Mouse (Mus musculus) layer of hippocampus, adult 9-10 months (tissue): ENCODE data around the gene Olfr809.

Experiments used
- DNase-seq: peaks from one replicate; pipeline ENCODE4 v3.0.0; 2022; ENCODE audit warnings: low spot score

Olfr809 gene

DNA sequence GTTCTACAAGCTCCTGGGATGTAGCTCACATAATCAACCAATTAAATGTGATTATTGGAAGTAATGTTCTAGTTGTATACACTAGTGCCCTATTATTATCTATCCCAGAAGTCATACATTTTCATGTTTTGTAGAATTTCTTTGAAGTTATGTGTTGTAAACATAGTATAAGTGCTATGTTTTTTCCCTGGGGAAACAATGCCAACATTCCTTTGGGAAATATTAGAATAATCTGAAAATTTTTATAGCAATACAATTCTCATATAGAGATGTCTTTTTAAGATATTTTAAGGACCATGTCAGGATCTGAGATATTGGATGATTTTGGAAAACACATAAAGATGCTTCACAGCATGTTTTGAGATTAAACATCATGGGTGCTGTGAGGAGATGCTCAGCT is at the start of gene Olfr809:
Olfr809 (plus strand) TSS at position 301 of the 400 bp plus-strand sequence.
- no peak for DNase-seq

- DNase-seq, result no peak
Measured at GRCm38 (mm10) chr10:129729275-129729674, 45.2 kb upstream of the Olfr809 start, which contains the start of gene Olfr805. Olfr805 (minus strand) TSS chr10:129729375.

DNA sequence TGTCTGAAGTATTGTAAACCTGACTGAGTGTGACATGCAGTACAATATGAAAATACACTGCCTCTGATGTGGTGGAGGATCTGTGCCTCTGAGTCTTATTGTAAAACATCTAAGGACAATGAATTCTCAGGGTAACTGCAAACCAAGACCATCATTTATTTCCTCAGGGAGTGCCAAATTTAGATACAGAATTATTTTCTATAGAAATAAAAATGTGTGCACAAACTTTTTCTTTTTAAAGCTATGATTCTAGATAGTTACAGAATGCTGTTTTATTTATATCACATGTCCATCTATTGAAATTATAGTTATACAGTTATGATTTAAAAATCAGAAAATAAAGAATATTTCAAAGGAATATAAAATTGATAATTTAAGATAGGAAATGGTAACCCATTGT is 32.6 kb upstream of the Olfr809 start, which contains the start of gene Olfr806:
Olfr806 (minus strand) TSS at position 101 of the 400 bp plus-strand sequence.
- DNase-seq, result no peak

DNA sequence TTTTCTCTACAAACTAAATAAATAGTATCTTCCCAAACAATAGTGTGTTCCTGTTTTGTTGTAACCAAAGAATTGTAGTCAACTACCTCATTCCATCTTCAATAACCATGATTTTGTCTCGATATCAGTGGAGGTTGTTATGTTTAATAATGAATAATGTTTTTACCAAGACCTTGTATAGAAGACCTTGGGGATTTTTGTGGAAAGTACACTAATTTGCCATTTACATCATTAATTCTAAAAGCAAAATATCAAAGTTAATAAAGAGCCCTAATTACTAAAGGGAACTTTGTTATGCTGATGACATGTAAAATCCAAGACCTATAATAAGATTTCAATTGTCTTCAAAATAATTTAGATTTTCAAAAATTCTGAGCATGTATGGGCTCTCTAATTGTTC is 16.7 kb upstream of the Olfr809 start, which contains the start of gene Olfr807:
Olfr807 (minus strand) TSS at position 101 of the 400 bp plus-strand sequence.
- no peak for DNase-seq

- DNase-seq, result no peak
Measured at GRCm38 (mm10) chr10:129765182-129765581, 9.3 kb upstream of the Olfr809 start, which contains the start of gene Olfr808. Olfr808 (plus strand) TSS chr10:129765482.

DNA sequence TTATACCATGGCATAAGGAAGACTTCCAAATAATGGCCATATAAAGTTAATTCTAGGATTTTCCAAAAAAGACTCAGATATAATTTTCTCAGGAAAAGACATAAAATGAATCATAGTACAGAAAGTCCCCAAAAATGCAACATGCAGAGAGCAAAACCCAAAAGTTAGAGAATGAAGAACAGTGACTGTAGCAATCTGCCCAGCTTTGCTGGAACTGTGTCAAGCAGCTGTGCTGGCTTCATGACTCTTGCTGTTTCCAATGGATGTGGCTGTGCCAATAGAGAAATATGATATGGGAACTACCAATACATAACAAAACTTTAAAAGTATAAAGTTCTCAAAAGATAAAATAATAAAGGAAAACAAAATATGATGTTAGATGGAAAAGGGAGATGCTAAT is 3.7 kb downstream of the Olfr809 start:
- DNase-seq, result no peak

- DNase-seq, result no peak
Measured at GRCm38 (mm10) chr10:129794817-129795216, 20.4 kb downstream of the Olfr809 start, which contains the start of gene Olfr810. Olfr810 (minus strand) TSS chr10:129794917.

DNA sequence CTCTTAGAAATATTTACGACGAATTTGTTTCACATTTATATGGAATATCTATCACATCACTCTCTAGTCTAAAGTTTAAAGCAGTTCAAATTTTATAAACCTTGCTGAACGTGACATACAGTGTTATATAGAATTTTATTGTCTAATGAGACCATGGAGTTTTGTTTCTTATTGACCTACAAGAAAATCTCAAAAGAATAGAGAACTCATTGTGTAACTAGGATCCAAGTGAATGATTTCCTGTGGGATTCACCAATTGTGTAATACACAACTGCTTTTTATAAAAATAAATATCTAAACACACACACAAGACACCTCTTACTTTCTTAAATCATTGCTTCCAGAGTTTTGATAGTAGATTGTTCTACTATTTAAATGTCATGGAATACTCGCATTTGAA is 29.9 kb downstream of the Olfr809 start, which contains the start of gene Olfr811:
Olfr811 (minus strand) TSS at position 101 of the 400 bp plus-strand sequence.
- DNase-seq, result no peak
